In genomic region chr15:82243311-82243710, GRCm38 (mm10) we compare ENCODE assay signal across 1 mouse cellular context.
TF ChIP-seq lines count a peak whose summit lies in the region.

No protein-coding gene starts in this region.

TF ChIP-seq in ES-E14, 5 proteins besides CTCF, POLR2A, EP300 and RAD21 (continued from another document):
- TF ChIP-seq HCFC1 (IDR thresholded peaks at IDR 0.05; ENCODE audit: borderline replicate concordance, insufficient read depth, low read length): no peak
- TF ChIP-seq ZC3H11A (IDR thresholded peaks at IDR 0.05; ENCODE audit: borderline replicate concordance, low read depth, low read length): no peak
- no peak for TF ChIP-seq CHD2 (IDR thresholded peaks at IDR 0.05; ENCODE audit: low read depth, low read length)
